ENCODE assay signal across 8 mouse cellular contexts in the genomic region with DNA sequence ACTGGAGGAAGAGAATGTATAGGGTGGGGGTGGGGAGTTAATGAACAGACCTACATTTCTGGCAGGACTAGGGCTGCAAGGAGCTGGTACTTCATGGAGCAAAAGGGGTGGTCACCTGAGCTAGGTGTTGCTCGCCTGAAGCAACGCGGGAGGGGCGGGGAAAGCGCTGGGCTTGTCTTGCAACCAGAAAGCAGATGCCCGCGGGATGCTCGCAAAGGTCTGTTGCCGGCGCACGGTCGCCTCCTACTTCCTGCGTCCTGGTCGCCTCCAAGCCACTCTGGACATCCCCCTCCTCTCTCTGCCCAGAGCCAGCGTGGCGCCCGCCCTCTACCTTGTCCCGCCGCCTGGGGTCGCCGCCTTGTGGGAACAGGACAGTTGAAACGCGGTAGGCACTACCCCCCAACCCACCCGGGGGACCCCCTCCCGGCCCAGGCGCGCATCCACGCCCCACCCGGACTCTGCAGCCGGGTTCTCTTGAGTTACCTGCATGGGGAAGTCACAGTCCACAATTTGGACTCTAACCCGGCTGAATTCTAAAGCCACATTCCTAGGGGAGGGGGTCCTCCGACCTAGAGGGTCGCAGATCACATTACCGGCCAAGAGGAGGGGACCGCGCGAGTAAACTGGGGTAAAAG. TPM values are rescaled to one million over a fixed set of nuclear protein-coding genes. Genes with fewer than 3 reads are reported as not detected.
DNase-seq lines count a peak whose midpoint lies in the region; ATAC-seq lines count a peak whose summit lies in the region.

No protein-coding gene starts in this region.

- H3K9ac ChIP-seq in liver, embryonic 12.5 days, result peak overlapping the region; percentile 89

- H3K4me1 ChIP-seq in forebrain, embryonic 10.5 days, result peaks cover 23% of the 10 kb centered on the region
- peaks cover 41% of the 10 kb centered on the region for H3K4me1 ChIP-seq in liver, embryonic 12.5 days

- H3K36me3 ChIP-seq in forebrain, embryonic 10.5 days (replicated peaks), result peaks cover 26% of the 10 kb centered on the region
- peaks cover 26% of the 10 kb centered on the region for H3K36me3 ChIP-seq in liver, embryonic 12.5 days

- H3K4me3 ChIP-seq in forebrain, embryonic 10.5 days, result peak overlapping the region; percentile 74
- peak overlapping the region; percentile 96 for H3K4me3 ChIP-seq in liver, embryonic 12.5 days

- peak; percentile 36 to 46 for DNase-seq in lung, adult 18-20 months
- DNase-seq in lung, postnatal 25 days (ENCODE audit: low spot score), result no peak
- peak; percentile 22 for DNase-seq in adrenal gland, postnatal 25 days
- DNase-seq in forebrain, embryonic 10.5 days (ENCODE audit: extremely low spot score, low spot score), result peak; percentile 80
- peak; percentile 30 for DNase-seq in hindlimb bud, embryonic 11.5 days (ENCODE audit: extremely low spot score, low read depth, low spot score)
- DNase-seq in neural tube, embryonic 10.5 days (ENCODE audit: extremely low spot score, low spot score), result peak; percentile 83
- DNase-seq in urinary bladder, postnatal 25 days (ENCODE audit: low spot score), result peak; percentile 21

- no peak for ATAC-seq in liver, embryonic 12.5 days

- peak overlapping the region; percentile 99 for H3K4me2 ChIP-seq in liver, embryonic 12.5 days

- WGBS in forebrain, embryonic 10.5 days, result under 1% methylated on average over 36 of the region's 37 CpGs
- under 1% methylated on average over 36 of the region's 37 CpGs for WGBS in liver, embryonic 12.5 days (ENCODE audit: insufficient replicate concordance)

- peaks cover 11% of the 10 kb centered on the region for H3K27me3 ChIP-seq in forebrain, embryonic 10.5 days (ENCODE audit: poor library complexity, severe bottlenecking)
- peaks cover 24% of the 10 kb centered on the region for H3K27me3 ChIP-seq in liver, embryonic 12.5 days (replicated peaks)

- H3K9me3 ChIP-seq in forebrain, embryonic 10.5 days, result no peaks in the 10 kb centered on the region
- H3K9me3 ChIP-seq in liver, embryonic 12.5 days (replicated peaks), result no peaks in the 10 kb centered on the region

- H3K27ac ChIP-seq in forebrain, embryonic 10.5 days, result peak overlapping the region; percentile 93
- no peak overlapping the region for H3K27ac ChIP-seq in liver, embryonic 12.5 days

RNA-seq across cellular contexts. Expression of a gene that starts 0.9 kb away (rescaled TPM):
- total RNA-seq in adrenal gland, postnatal 25 days (2021), result 29.5 and 36.6 TPM in 2 replicates
- polyA plus RNA-seq in forebrain, embryonic 10.5 days (2016; fragmentation: Nextera tagmentation; extraction: Ambion mirVana), result 20.5 and 23.0 TPM in 2 replicates
- 10.6 and 12.3 TPM in 2 replicates for polyA plus RNA-seq in liver, embryonic 12.5 days (2016; fragmentation: Nextera tagmentation; extraction: Ambion mirVana)
